Mouse (Mus musculus): ENCODE measurements around the gene Kcnh2.

- TF ChIP-seq POLR2A (IDR thresholded peaks at IDR 0.05; ENCODE audit: low read depth, low read length) (no peak), CTCF (IDR thresholded peaks at IDR 0.05; ENCODE audit: extremely low read depth, insufficient read length, insufficient replicate concordance, low read depth, low read length) (no peak)
These were observed 22.0 kb downstream of the Kcnh2 start for GRCm38 (mm10) chr5:24329212-24329964.

Data from small intestine, adult 2 months (tissue).